Mouse (Mus musculus) gastrocnemius, adult 8-10 months (tissue): ENCODE data around the gene Ereg. TPM values are rescaled to one million over a fixed set of nuclear protein-coding genes. Genes with fewer than 3 reads are reported as not detected.

ENCODE experiments used
- DNase-seq, 2 experiments: peaks; one replicate each; pipeline ENCODE4 v3.0.0; 2022; ENCODE audit warnings: low spot score in 2 of 2
- total RNA-seq, 4 experiments: library from RNA; stranded (reverse); gene quantifications; 2 replicates each; pipeline ENCODE4 v1.2.4; 2022

Ereg gene
- not detected for total RNA-seq

- DNase-seq = no peak
These were observed at the start of gene Ereg for GRCm38 (mm10) chr5:91074450-91074950. TSS of gene Ereg (plus strand) at chr5:91074622.

GRCm38 (mm10) chr5:91027164-91027563, 47.3 kb upstream of the Ereg start, which contains the start of gene Epgn:
TSS of gene Epgn (plus strand) at chr5:91027464.
- no peak for DNase-seq

GRCm38 (mm10) chr5:91027840-91028239, 46.6 kb upstream of the Ereg start:
- no peak for DNase-seq

GRCm38 (mm10) chr5:91030629-91031028, 43.8 kb upstream of the Ereg start:
- no peak for DNase-seq

GRCm38 (mm10) chr5:91035341-91035740, 39.1 kb upstream of the Ereg start:
- no peak for DNase-seq

GRCm38 (mm10) chr5:91036628-91037027, 37.8 kb upstream of the Ereg start:
- no peak for DNase-seq

- DNase-seq = no peak
These were observed 36.7 kb upstream of the Ereg start for GRCm38 (mm10) chr5:91037756-91038155.

- no peak for DNase-seq
These were observed 35.9 kb upstream of the Ereg start for GRCm38 (mm10) chr5:91038547-91038946.

GRCm38 (mm10) chr5:91038963-91039362, 35.5 kb upstream of the Ereg start:
- no peak for DNase-seq

- DNase-seq = no peak
These were observed 26.4 kb upstream of the Ereg start for GRCm38 (mm10) chr5:91047987-91048386.

- DNase-seq = no peak
These were observed 26.0 kb upstream of the Ereg start for GRCm38 (mm10) chr5:91048397-91048796.

GRCm38 (mm10) chr5:91072340-91072739, 2.1 kb upstream of the Ereg start:
- DNase-seq = no peak

- DNase-seq = no peak
These were observed 796 bp upstream of the Ereg start for GRCm38 (mm10) chr5:91073626-91074025.

GRCm38 (mm10) chr5:91074026-91074425, 396 bp upstream of the Ereg start:
- DNase-seq = no peak

- DNase-seq = no peak
These were observed 599 bp downstream of the Ereg start for GRCm38 (mm10) chr5:91075021-91075420.

- DNase-seq = no peak
These were observed 8.6 kb downstream of the Ereg start for GRCm38 (mm10) chr5:91083016-91083415.

GRCm38 (mm10) chr5:91085291-91085690, 10.9 kb downstream of the Ereg start:
- no peak for DNase-seq

- no peak for DNase-seq
These were observed 15.9 kb downstream of the Ereg start for GRCm38 (mm10) chr5:91090301-91090700.

- DNase-seq = no peak
These were observed 23.6 kb downstream of the Ereg start for GRCm38 (mm10) chr5:91097911-91098614.

GRCm38 (mm10) chr5:91101742-91102141, 27.3 kb downstream of the Ereg start:
- no peak for DNase-seq

GRCm38 (mm10) chr5:91103943-91104665, 29.7 kb downstream of the Ereg start:
- DNase-seq = no peak

- DNase-seq = no peak
These were observed 31.8 kb downstream of the Ereg start for GRCm38 (mm10) chr5:91106248-91106647.
